Mouse (Mus musculus) heart, postnatal 14 days (tissue): Measurements from ENCODE around the gene Anxa6. TPM values are rescaled to one million over a fixed set of nuclear protein-coding genes. Genes with fewer than 3 reads are reported as not detected.

Source experiments
- DNase-seq, 2 experiments: peaks; one replicate each; pipeline ENCODE4 v3.0.0; 2021 to 2022
- intact Hi-C: fragments of 180-260 bp; cut with DNase I; formaldehyde crosslinking; loops from one replicate; pipeline ENCODE4 v1.15.1; 2025
- long read RNA-seq, 2 experiments: library from polyadenylated mRNA; stranded (forward); transcript quantifications; one replicate each; pipeline ENCODE4 v2.0.0; 2021
- total RNA-seq, 2 experiments: library from RNA; stranded (reverse); gene quantifications; 2 replicates each; pipeline ENCODE4 v1.2.3; 2021

The Anxa6 gene
- total RNA-seq, result 100 to 1,000 TPM; 252 to 259 TPM
- long read RNA-seq, experiment 1, transcript Anxa6-202 (26 exons, 2,489 nt), result major isoform, 292 of 445 reads
- long read RNA-seq, experiment 1, transcript Anxa6-201 (25 exons, 2,471 nt), result minor isoform, 117 of 445 reads
- long read RNA-seq, experiment 1, partial matches to known transcripts, result 31 of 445 reads
- long read RNA-seq, experiment 1, other reads (novel, unspliced or antisense), result 4 of 445 reads
- long read RNA-seq, experiment 2, transcript Anxa6-201 (25 exons, 2,471 nt), result minor isoform, 117 of 459 reads
- long read RNA-seq, experiment 2, transcript Anxa6-202 (26 exons, 2,489 nt), result major isoform, 295 of 459 reads
- long read RNA-seq, experiment 2, partial matches to known transcripts, result 31 of 459 reads
- long read RNA-seq, experiment 2, other reads (novel, unspliced or antisense), result 15 of 459 reads

GRCm38 (mm10) chr11:55033040-55033660 is at the start of gene Anxa6:
Gene Anxa6 (minus strand): TSS chr11:55033445.
- intact Hi-C loops, result no loop called here
- DNase-seq, result peak; percentile 89 to 90

GRCm38 (mm10) chr11:55081206-55081605 is 48.0 kb upstream of the Anxa6 start:
- intact Hi-C loops, result no loop called here
- no peak for DNase-seq

- intact Hi-C loops, result no loop called here
- no peak for DNase-seq
Observed at GRCm38 (mm10) chr11:55079180-55079579, 45.9 kb upstream of the Anxa6 start.

- intact Hi-C loops, result no loop called here
Observed at GRCm38 (mm10) chr11:55078502-55078901, 45.3 kb upstream of the Anxa6 start.

GRCm38 (mm10) chr11:55077331-55078231 is 44.3 kb upstream of the Anxa6 start, which contains the start of gene Ccdc69:
Gene Ccdc69 (minus strand): TSS chr11:55078131.
- peak; percentile 72 to 76 for DNase-seq
- intact Hi-C loops, result no loop called here

More at GRCm38 (mm10) chr11:55078502-55078901, 45.3 kb upstream of the Anxa6 start:
- no peak for DNase-seq

GRCm38 (mm10) chr11:55076234-55076633 is 43.0 kb upstream of the Anxa6 start:
- no peak for DNase-seq
- intact Hi-C loops, result no loop called here

GRCm38 (mm10) chr11:55075602-55076001 is 42.4 kb upstream of the Anxa6 start:
- intact Hi-C loops, result no loop called here
- DNase-seq, result peak; percentile 54 to 72

GRCm38 (mm10) chr11:55073191-55073590 is 39.9 kb upstream of the Anxa6 start:
- intact Hi-C loops, result no loop called here
- DNase-seq, result no peak

GRCm38 (mm10) chr11:55072467-55072866 is 39.2 kb upstream of the Anxa6 start:
- DNase-seq, result no peak
- intact Hi-C loops, result no loop called here

- intact Hi-C loops, result no loop called here
- DNase-seq, result no peak
Observed at GRCm38 (mm10) chr11:55071344-55071743, 38.1 kb upstream of the Anxa6 start.

GRCm38 (mm10) chr11:55069023-55069422 is 35.8 kb upstream of the Anxa6 start:
- intact Hi-C loops, result no loop called here
- DNase-seq, result peak in 1 of 2 experiments; percentile 43

GRCm38 (mm10) chr11:55066921-55067320 is 33.7 kb upstream of the Anxa6 start:
- DNase-seq, result no peak
- intact Hi-C loops, result no loop called here

- DNase-seq, result no peak
- intact Hi-C loops, result no loop called here
Observed at GRCm38 (mm10) chr11:55062856-55063255, 29.6 kb upstream of the Anxa6 start.

GRCm38 (mm10) chr11:55060802-55061201 is 27.6 kb upstream of the Anxa6 start:
- DNase-seq, result no peak
- intact Hi-C loops, result no loop called here

- intact Hi-C loops, result no loop called here
- no peak for DNase-seq
Observed at GRCm38 (mm10) chr11:55057511-55057910, 24.3 kb upstream of the Anxa6 start.

GRCm38 (mm10) chr11:55050837-55051510 is 17.7 kb upstream of the Anxa6 start:
- intact Hi-C loops, result no loop called here
- DNase-seq, result no peak

- DNase-seq, result peak; percentile 65 to 77
Observed at GRCm38 (mm10) chr11:55046600-55046999, 13.4 kb upstream of the Anxa6 start.

GRCm38 (mm10) chr11:55041348-55041747 is 8.1 kb upstream of the Anxa6 start:
- DNase-seq, result no peak
- intact Hi-C loops, result no loop called here

More at GRCm38 (mm10) chr11:55046600-55046999, 13.4 kb upstream of the Anxa6 start:
- intact Hi-C loops, result loop anchor here (1.0 to 2.0 kb wide), 2 partner anchors 41 to 112 kb away; no protein-coding TSS in a partner anchor

- intact Hi-C loops, result loop anchor here (1.0 to 5.0 kb wide), 3 partner anchors 41 to 162 kb away; no protein-coding TSS in a partner anchor
- peak; percentile 86 to 89 for DNase-seq
Observed at GRCm38 (mm10) chr11:55039591-55039990, 6.3 kb upstream of the Anxa6 start.

GRCm38 (mm10) chr11:55036601-55037000 is 3.4 kb upstream of the Anxa6 start:
- intact Hi-C loops, result loop anchor here (5.0 kb wide), 1 partner anchor 159 kb away; no protein-coding TSS in a partner anchor

More at GRCm38 (mm10) chr11:55036601-55037000, 3.4 kb upstream of the Anxa6 start:
- DNase-seq, result no peak
